Mouse (Mus musculus) heart, postnatal 0 days (tissue): ENCODE results near the gene Krt15. TPM values are rescaled to one million over a fixed set of nuclear protein-coding genes. Genes with fewer than 3 reads are reported as not detected.

Experiments
- ATAC-seq: fragments of 200-750 bp; cut with Nextera tagmentation; 2 replicates; pipeline ENCODE4 v1.8.0; 2017; ENCODE audit warnings: low read depth, moderate number of reproducible peaks, moderate library complexity; ENCODE audit not compliant: insufficient read depth
- DNase-seq: peaks from one replicate; pipeline ENCODE4 v3.0.0-alpha.2; 2016; ENCODE audit warnings: low spot score
- H3K27ac ChIP-seq: fragments of 300-500 bp; sonication (generic); 2 replicates; pipeline ENCODE4 v1.5.1; 2014; ENCODE audit warnings: low read depth, mild to moderate bottlenecking
- H3K27me3 ChIP-seq: fragments of 300-500 bp; sonication (generic); 2 replicates; pipeline ENCODE4 v1.6.1; 2014; ENCODE audit warnings: low read length, mixed read lengths; ENCODE audit not compliant: control insufficient read depth, insufficient read depth
- H3K36me3 ChIP-seq: fragments of 300-500 bp; sonication (generic); replicated peaks from 2 replicates; pipeline ENCODE4 v1.6.1; 2014; ENCODE audit warnings: low read length, mixed read lengths; ENCODE audit not compliant: control insufficient read depth, insufficient read depth
- H3K4me1 ChIP-seq: fragments of 300-500 bp; sonication (generic); 2 replicates; pipeline ENCODE4 v1.6.1; 2014; ENCODE audit warnings: antibody characterized with exemption; ENCODE audit not compliant: control insufficient read depth, insufficient read depth
- H3K4me2 ChIP-seq: fragments of 300-500 bp; sonication (generic); 2 replicates; pipeline ENCODE4 v1.6.1; 2014; ENCODE audit warnings: low read depth, mild to moderate bottlenecking, low read length, moderate library complexity
- H3K4me3 ChIP-seq: fragments of 300-500 bp; sonication (generic); 2 replicates; pipeline ENCODE4 v1.5.1; 2014; ENCODE audit warnings: low read depth, low read length
- H3K9ac ChIP-seq: fragments of 300-500 bp; sonication (generic); replicated peaks from 2 replicates; pipeline ENCODE4 v1.6.1; 2014; ENCODE audit warnings: low read depth, low read length, mixed read lengths
- H3K9me3 ChIP-seq: fragments of 300-500 bp; sonication (generic); replicated peaks from 2 replicates; pipeline ENCODE4 v1.6.1; 2016; ENCODE audit warnings: low read length; ENCODE audit not compliant: control insufficient read depth
- CTCF ChIP-seq: IDR thresholded peaks from 2 replicates; pipeline ENCODE4 v1.5.1; 2016; ENCODE audit warnings: antibody characterized with exemption, control low read depth, low read depth
- EP300 ChIP-seq: IDR thresholded peaks from 2 replicates; pipeline ENCODE4 v1.6.1; 2016; ENCODE audit warnings: antibody characterized with exemption, low read depth
- WGBS: fragments of 180-500 bp; shearing (Covaris S2); extraction: QIAGEN DNeasy Blood & Tissue Kit; methylation state at CpG from one replicate; pipeline ENCODE4 v1.1.7; 2014; 5-methylcytosine and 5-hydroxymethylcytosine counted together
- polyA plus RNA-seq: library from polyadenylated mRNA; unstranded; fragments of >200 nt; fragmentation: Nextera tagmentation; extraction: Ambion mirVana; gene quantifications from 2 replicates; pipeline ENCODE4 v1.2.1, GENCODE M21; 2015
- total RNA-seq: library from RNA; depleted of rRNA; stranded (reverse); fragments of >200 nt; gene quantifications from 2 replicates; pipeline ENCODE4 v1.2.3, GENCODE M21; 2014; ENCODE audit warnings: low replicate concordance

Gene Krt15
- total and polyA plus RNA-seq, 2 experiments from 2014 or later: 0.40 to 8.1 TPM

DNA sequence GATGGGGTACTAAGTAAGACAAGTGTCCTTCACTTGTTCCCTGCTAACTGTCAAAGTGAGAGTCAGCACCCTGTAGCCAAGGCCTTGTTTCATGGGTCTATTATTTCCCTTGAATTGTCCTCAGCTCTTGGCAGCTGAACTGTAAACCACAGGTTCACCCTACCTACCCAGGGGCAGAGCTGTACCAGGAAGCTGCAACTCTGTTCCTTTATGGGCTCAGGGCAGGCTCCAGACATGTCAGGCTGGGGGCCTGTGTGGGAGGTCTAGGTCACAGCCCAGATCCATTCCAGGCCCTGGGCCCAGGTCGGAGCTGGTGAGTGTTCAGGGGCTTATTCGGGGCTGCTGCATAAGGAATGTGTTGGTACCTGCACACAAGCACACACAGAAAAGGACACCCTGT is 3.7 kb upstream of the Krt15 start:
- Histone ChIP-seq H3K9ac (no peak overlapping the region), H3K4me3 (no peak overlapping the region), H3K4me1 (no peaks in the 10 kb centered on the region), H3K9me3 (no peaks in the 10 kb centered on the region), H3K36me3 (no peaks in the 10 kb centered on the region), H3K27ac (no peak overlapping the region), H3K27me3 (0 out of 2 replicates have a peak, but pooled peaks cover 4% of the 10 kb centered on the region), H3K4me2 (no peak overlapping the region)
- TF ChIP-seq CTCF (no peak), EP300 (no peak)
- WGBS: 52% methylated on average over 2 of the region's 2 CpGs
- ATAC-seq (no peak), DNase-seq (no peak)

DNA sequence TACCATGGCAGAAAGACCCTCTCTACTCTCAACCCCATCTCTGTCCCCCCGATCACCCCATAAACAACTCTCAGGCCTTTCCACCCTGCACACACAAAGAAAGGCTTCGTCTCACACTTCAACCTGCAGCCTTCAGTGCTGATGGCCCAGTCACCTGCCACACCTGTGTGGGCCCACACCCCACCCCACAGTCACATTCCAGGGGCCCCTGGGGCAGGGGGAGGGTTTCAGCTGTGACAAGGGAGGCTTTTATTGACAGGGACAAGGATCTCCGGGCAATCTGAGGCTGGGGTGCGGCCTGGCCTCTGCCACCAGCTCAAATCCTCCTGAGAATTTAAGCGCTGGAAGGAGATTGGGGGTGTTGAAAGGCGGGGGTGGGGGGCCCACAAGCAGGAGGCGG is 3.1 kb upstream of the Krt15 start:
- no peak for ATAC-seq
- 57% methylated on average over 7 of the region's 7 CpGs for WGBS

DNA sequence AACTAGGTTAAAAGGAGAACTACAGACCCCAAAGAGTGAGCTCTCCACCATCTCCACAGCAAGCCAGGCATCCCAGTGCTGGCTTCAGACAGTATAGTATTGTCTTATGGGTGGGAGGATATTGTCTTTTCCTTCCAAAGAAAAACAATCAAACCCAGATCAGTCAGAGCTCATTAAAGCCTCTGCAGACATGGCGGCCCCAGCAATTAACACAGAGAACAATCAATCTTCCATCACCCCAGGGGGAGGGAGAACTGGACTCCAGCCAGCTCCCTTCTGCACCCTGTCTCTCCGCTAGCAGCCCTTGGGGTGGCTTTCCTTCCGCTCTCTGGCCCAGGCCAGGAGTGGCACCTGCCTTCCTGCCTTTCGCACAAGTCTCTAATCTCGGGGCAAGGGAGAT is 2.0 kb upstream of the Krt15 start:
- Histone ChIP-seq H3K27me3 (0 out of 2 replicates have a peak, but pooled peaks cover 17% of the 10 kb centered on the region), H3K4me1 (no peaks in the 10 kb centered on the region), H3K9ac (no peak overlapping the region), H3K4me2 (no peak overlapping the region), H3K27ac (no peak overlapping the region), H3K4me3 (no peak overlapping the region), H3K36me3 (no peaks in the 10 kb centered on the region), H3K9me3 (no peaks in the 10 kb centered on the region)
- ATAC-seq (no peak), DNase-seq (no peak)
- TF ChIP-seq EP300 (no peak), CTCF (no peak)
- 51% methylated on average over 5 of the region's 5 CpGs for WGBS

More for the DNA sequence above, 3.1 kb upstream of the Krt15 start:
- H3K9ac ChIP-seq: no peak overlapping the region
- H3K4me1 ChIP-seq: no peaks in the 10 kb centered on the region
- no peak overlapping the region for H3K27ac ChIP-seq
- H3K4me3 ChIP-seq: no peak overlapping the region
- 0 out of 2 replicates have a peak, but pooled peaks cover 9% of the 10 kb centered on the region for H3K27me3 ChIP-seq
- DNase-seq: no peak
- H3K4me2 ChIP-seq: no peak overlapping the region
- H3K36me3 ChIP-seq: no peaks in the 10 kb centered on the region
- TF ChIP-seq EP300 (no peak), CTCF (no peak)
- H3K9me3 ChIP-seq: no peaks in the 10 kb centered on the region

DNA sequence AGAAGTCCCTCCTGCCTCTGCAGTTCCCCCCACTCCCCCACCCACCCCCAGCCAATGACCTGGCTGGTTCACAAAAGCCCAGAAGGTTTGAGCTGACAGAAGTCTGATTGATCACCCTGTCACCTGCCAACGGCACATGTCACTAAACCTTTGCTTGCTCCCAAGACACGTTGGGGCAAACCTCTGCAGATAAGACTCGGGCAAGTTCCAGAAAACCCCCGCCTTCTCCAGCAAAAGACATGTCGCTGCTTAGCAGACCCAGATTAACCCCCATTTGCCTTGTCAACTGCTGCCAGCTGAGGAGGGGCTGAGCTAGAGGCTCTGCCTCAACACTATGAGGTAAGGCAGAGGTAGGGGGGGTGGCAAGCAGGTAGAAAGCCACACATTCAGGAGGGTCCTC is 831 bp upstream of the Krt15 start:
- 24% methylated on average over 5 of the region's 5 CpGs for WGBS
- H3K9me3 ChIP-seq: no peaks in the 10 kb centered on the region
- H3K4me1 ChIP-seq: no peaks in the 10 kb centered on the region
- no peak for TF ChIP-seq CTCF
- no peak for TF ChIP-seq EP300
- H3K36me3 ChIP-seq: no peaks in the 10 kb centered on the region
- 0 out of 2 replicates have a peak, but pooled peaks cover 21% of the 10 kb centered on the region for H3K27me3 ChIP-seq
- no peak overlapping the region for H3K4me3 ChIP-seq
- no peak overlapping the region for H3K4me2 ChIP-seq
- no peak overlapping the region for H3K27ac ChIP-seq
- ATAC-seq (no peak), DNase-seq (no peak)
- no peak overlapping the region for H3K9ac ChIP-seq

DNA sequence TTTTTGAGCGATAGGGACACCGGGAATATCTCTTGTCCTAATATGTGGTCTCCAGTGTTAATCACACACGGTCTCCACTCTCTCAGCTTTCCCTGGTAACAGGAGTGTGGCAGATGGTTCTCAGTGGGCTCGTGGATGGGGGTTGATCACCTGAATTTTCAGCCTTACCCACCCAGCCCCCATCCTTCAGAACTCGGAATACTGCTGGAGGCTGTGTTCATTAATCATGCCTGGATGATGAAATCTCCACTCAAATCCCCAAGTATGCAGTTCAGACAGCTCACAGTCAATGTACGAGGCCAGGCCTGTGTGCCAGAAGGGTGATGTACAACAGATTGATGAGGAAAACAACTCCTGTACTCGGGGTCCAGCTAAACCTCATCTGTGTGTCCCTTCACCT is 10.8 kb downstream of the Krt15 start:
- 71% methylated on average over 7 of the region's 7 CpGs for WGBS
- no peaks in the 10 kb centered on the region for H3K9me3 ChIP-seq
- H3K36me3 ChIP-seq: no peaks in the 10 kb centered on the region

DNA sequence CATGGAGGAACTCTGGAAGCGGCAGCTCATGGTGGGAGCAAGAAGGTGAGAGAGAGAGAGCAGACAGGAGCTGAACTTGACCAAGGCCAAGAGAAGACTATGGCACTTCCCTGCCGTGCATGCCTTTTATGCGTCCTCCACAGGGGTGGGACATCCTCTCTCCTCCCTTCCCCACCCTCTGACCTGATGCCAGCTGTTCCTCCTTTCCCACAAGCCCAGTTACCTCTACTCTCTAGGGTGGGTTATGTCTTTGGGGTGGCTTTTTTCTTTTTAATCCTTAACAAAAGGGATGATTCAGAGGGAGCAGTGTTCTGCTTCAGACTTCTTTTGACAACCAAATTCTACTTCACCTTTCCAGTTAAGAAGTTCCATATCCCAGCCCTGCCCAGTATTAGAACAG is 14.3 kb downstream of the Krt15 start, which contains the start of gene Krt13:
TSS of gene Krt13 (minus strand) at position 101 of the 400 bp plus-strand sequence.
- DNase-seq (no peak), ATAC-seq (no peak)
- Histone ChIP-seq H3K27ac (no peak within 1 kb of the TSS), H3K4me2 (no peak within 1 kb of the TSS), H3K27me3 (no peaks in the 10 kb centered on the region), H3K4me3 (no peak within 1 kb of the TSS), H3K4me1 (no peaks in the 10 kb centered on the region), H3K9me3 (no peaks in the 10 kb centered on the region), H3K36me3 (no peaks in the 10 kb centered on the region), H3K9ac (no peak within 1 kb of the TSS)
- TF ChIP-seq EP300 (no peak), CTCF (no peak)
- 67% methylated on average over 3 of the region's 3 CpGs for WGBS

More for the DNA sequence above, 10.8 kb downstream of the Krt15 start:
- Histone ChIP-seq H3K9ac (no peak overlapping the region), H3K4me3 (no peak overlapping the region), H3K27ac (no peak overlapping the region), H3K4me1 (no peaks in the 10 kb centered on the region), H3K27me3 (no peaks in the 10 kb centered on the region), H3K4me2 (no peak overlapping the region)
- no peak for DNase-seq
- TF ChIP-seq EP300: no peak
- TF ChIP-seq CTCF: no peak
- no peak for ATAC-seq
